Mouse (Mus musculus): ENCODE measurements around the gene Rsrc1. TPM values are rescaled to one million over a fixed set of nuclear protein-coding genes. Genes with fewer than 3 reads are reported as not detected.

The Rsrc1 gene
- total RNA-seq, 1 experiment from 2014 or later = 50.8 TPM

GRCm38 (mm10) chr3:67358376-67358775, 377.2 kb downstream of the Rsrc1 start:
- ATAC-seq (replicated peaks; ENCODE audit: low read depth, poor library complexity, severe bottlenecking) = no peak

GRCm38 (mm10) chr3:67366087-67366892, 385.1 kb downstream of the Rsrc1 start:
- ATAC-seq (replicated peaks; ENCODE audit: low read depth, poor library complexity, severe bottlenecking) = no peak

GRCm38 (mm10) chr3:67367481-67367880, 386.3 kb downstream of the Rsrc1 start:
- ATAC-seq (replicated peaks; ENCODE audit: low read depth, poor library complexity, severe bottlenecking) = no peak

- ATAC-seq (replicated peaks; ENCODE audit: low read depth, poor library complexity, severe bottlenecking) = 0 out of 2 replicates have a peak, but pooled peaks have one; percentile 36
Measured at GRCm38 (mm10) chr3:67369407-67370079, 388.4 kb downstream of the Rsrc1 start.

GRCm38 (mm10) chr3:67372194-67372593, 391.0 kb downstream of the Rsrc1 start:
- no peak for ATAC-seq (replicated peaks; ENCODE audit: low read depth, poor library complexity, severe bottlenecking)

- no peak for ATAC-seq (replicated peaks; ENCODE audit: low read depth, poor library complexity, severe bottlenecking)
Measured at GRCm38 (mm10) chr3:67372781-67373180, 391.6 kb downstream of the Rsrc1 start.

- ATAC-seq (replicated peaks; ENCODE audit: low read depth, poor library complexity, severe bottlenecking) = peak; percentile 98
Measured at GRCm38 (mm10) chr3:67373872-67374271, 392.7 kb downstream of the Rsrc1 start, which contains the start of gene Mlf1. Gene Mlf1 (plus strand): TSS chr3:67374097.

GRCm38 (mm10) chr3:67374360-67374778, 393.2 kb downstream of the Rsrc1 start:
- ATAC-seq (replicated peaks; ENCODE audit: low read depth, poor library complexity, severe bottlenecking) = no peak

- no peak for ATAC-seq (replicated peaks; ENCODE audit: low read depth, poor library complexity, severe bottlenecking)
Measured at GRCm38 (mm10) chr3:67375063-67375462, 393.9 kb downstream of the Rsrc1 start, which contains the start of gene Gm17402. Gene Gm17402 (minus strand): TSS chr3:67375163.

- no peak for ATAC-seq (replicated peaks; ENCODE audit: low read depth, poor library complexity, severe bottlenecking)
Measured at GRCm38 (mm10) chr3:67378215-67378614, 397.0 kb downstream of the Rsrc1 start.

Other genes starting within 250 kb of the Rsrc1 start
- gene Shox2, start 381 bp downstream of the Rsrc1 start, total RNA-seq (2017) = not detected in 2 replicates

All from common myeloid progenitor, adult 5-6 weeks (primary cell).